Mouse (Mus musculus): ENCODE results near the gene Rgs14.

DNA sequence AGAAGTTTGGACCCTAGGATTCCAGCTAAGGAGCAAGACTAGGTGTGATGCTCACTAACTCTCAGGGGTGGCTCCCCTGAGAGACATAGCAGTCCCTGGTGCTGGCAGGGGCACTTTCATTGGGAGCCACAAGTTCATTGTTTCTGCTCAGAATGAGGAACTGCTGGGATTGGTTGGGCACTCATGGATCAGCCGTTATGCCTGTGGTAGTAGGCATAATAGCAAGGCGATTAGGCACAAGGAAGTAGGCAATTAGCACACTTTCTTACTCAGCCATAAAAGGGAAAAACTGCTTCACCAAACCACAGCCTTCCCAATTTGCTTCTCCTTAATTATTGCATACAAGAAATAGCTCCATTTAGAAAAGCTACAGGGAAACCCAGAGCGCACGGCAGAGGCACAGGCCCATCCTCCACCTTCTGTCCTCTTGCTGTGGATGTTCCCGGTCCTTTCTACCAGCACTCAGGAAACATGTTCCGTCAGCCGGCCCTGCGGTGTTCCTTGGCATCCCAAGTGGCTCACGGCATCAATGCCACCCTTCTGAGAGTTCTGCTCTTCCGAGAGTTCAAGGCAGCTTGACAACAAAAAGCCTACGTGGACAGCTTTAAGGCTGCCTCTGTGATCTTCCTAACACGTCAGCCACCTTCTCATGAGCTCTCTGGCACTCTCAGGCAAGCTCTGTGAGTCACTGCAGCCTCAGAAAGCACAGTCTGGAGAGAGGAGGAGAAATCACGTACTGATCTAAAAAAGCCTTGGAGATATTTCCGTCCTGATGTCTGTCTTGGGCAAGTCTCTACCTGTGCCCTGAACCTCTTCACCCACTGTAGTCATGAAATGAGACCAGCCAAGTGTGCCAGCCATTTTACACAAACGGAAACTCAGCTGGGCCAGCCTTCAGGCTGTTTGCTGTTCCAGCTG, 34.7 kb downstream of the Rgs14 start:
- no peak for TF ChIP-seq EP300 (IDR thresholded peaks at IDR 0.05; ENCODE audit: insufficient read depth, low read depth, low read length)
- no peak for TF ChIP-seq POLR2A (IDR thresholded peaks at IDR 0.05; ENCODE audit: insufficient read depth, low read depth, low read length)
- TF ChIP-seq CTCF (IDR thresholded peaks at IDR 0.05): no peak

All from heart, adult 2 months (tissue).